Mouse (Mus musculus): Measurements from ENCODE around the gene Gm3604.
"Not testable (repeated sequence)": the region's sequence is repeated elsewhere in the genome, so short reads cannot be mapped to it uniquely, and the experiment has no call there.

The Gm3604 gene

DNA sequence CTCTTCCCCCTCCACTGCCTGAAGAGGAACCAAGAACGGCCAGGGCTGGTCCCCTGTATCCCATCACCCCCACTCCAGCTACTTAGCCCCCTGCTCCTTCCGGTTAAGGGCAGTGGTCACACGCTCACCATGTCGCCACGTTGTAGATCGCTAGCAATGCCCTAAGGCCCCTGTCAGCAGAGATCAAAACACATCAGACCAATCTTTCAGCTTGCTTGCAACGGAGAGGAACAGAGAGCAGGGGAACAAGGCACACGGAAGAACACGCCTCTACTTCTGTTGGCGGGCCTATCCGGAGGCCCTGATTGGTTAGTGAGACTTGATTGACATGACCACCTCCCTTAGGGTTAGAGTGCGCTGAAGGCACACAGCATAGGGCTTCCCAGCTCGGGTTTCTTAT is at the start of gene Gm3604:
Gene Gm3604 (minus strand): TSS at position 226 of the 400 bp plus-strand sequence.
- DNase-seq = not testable (repeated sequence)

GRCm38 (mm10) chr13:62399206-62399605 is 16.2 kb upstream of the Gm3604 start:
- DNase-seq = not testable (repeated sequence)

- not testable (repeated sequence) for DNase-seq
These were observed 7.2 kb upstream of the Gm3604 start for GRCm38 (mm10) chr13:62390076-62390620.

GRCm38 (mm10) chr13:62331786-62332185 is 51.2 kb downstream of the Gm3604 start:
- DNase-seq = no peak

DNA sequence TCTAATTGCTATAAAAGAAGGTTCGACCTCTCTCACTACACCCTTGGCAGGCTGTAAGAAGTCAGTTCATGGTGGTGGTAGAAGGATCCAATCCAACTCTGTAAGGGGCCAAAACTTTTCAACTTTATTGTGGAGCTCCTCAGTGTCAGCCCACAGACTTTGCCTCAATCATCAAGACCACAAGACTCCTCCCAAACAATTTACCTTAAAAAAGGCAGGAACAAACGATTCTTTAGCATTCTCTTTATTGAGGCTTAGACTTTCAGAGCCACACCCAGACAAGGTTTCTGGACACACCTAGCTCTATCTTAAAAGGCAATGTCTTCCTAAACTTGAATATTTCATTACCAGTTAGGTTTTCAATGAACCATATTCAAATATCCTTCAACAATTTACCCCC is 51.6 kb downstream of the Gm3604 start:
- no peak for DNase-seq
